Mouse (Mus musculus): ENCODE data around the gene Fgfrl1.

The Fgfrl1 gene

DNA sequence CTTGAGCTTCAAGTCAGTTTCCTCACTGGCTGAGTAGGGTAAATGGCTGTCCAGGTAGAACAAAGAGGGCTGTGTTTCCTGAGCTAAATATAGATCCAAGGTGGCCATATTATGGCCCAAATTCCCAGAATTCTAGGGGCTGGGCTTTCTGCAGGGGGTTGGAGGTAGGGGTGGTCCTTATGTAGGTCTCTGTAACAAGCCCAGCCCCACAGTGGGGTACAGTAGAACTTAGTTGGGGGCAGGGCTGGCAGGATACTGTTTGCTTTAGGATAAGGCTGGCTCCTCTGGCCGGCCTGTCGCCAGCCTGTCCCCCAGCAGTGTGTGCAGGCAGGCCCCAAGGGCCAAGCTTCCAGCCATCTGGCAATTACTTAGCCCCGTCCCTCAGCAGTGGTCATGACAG lies 8.2 kb downstream of the Fgfrl1 start:
- DNase-seq (ENCODE audit: low spot score in 2 of 2), result no peak

DNA sequence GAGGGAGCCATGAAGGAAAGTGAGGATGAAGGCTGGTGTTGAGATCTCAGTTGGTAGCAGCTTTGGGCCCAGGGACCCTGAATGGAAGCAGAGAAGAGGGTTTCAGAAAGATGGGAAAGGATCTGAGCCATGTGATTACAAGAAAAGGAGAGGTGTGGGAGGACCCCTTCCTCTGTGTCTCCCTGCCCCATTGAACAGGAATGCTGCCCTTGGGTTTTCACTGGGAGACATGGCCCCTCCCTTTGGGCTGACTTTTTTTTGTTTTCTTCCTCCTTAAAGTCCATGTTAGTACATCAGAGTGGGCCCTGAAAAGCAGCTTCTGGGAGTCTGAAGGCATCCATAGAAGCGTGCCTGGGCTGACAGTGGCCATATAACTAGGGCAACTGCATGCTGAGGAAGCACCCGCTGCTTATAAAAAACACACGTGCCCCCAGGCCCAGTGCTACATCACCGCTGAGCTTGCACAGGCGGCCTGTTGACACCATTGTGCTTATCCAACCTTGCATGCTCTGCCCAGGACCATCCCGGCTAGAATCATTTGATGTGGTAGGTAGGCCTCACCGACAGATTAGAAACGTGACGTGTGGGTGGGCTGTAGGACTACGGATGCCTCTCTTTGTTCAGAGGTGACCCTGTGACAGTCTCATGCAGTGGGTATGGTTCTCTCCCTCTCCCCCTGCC lies 9.3 kb downstream of the Fgfrl1 start:
- DNase-seq (ENCODE audit: low spot score in 2 of 2), result no peak

- no peak for DNase-seq (ENCODE audit: low spot score in 2 of 2)
Measured at GRCm38 (mm10) chr5:108703754-108704626, 11.8 kb downstream of the Fgfrl1 start.

GRCm38 (mm10) chr5:108707758-108708157 lies 15.6 kb downstream of the Fgfrl1 start:
- no peak for DNase-seq (ENCODE audit: low spot score in 2 of 2)

- DNase-seq (ENCODE audit: low spot score in 2 of 2), result no peak
Measured at GRCm38 (mm10) chr5:108708419-108708818, 16.2 kb downstream of the Fgfrl1 start.

DNA sequence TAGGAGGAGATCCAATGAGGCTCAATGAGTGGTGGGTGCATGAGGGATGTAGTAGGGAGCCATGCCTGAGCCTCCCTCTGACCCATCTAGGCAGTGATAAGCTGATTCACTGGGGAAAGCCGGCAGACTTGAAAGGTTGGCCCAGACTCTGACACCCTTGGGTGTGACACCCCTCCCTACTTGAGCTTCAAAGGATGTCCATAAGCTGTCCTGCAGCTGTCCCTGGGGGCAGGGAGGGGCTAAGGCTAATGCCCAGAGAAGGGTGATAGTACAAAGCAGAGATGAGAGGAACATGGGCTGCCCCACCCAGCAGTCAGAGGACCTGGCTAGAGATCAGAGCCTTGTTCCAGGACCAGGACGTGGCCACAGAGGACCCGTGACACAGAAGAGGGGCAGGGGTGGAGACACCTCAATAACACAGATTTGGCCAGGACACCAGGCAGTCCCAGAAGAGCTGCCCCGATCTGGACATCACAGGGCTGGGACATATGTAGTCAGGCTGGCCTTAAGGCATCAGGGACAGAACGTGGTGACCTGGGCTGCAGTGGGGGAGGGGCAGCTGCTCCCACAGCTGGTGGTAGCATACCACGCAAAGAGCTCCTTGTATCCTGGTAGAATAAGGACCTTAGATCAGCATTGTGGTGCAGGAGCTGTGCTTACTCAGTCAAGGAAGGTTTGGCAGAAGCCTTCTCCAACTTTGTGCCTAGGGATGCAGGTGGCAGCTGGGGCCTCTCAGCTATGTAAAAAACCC lies 17.0 kb downstream of the Fgfrl1 start:
- no peak for DNase-seq (ENCODE audit: low spot score in 2 of 2)

DNA sequence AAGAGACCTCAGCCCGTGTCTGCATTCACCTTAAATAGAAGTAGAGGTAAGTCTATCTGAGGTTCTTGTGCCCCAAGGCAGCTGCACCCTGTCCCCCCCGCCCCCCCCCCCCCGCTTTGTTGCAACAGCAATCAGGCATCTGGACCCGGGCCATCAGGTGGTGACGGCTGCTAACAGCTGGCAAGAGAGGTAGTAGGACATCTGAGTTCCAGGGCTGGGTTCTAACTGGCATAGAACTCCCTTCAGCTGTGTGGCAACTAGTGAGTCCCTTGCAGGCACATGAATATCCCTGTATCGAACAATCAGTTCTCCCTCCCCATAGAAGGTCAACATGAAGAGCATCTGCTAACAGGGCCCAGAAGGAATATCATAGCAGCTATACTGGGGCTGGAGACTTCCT lies 19.8 kb downstream of the Fgfrl1 start:
- DNase-seq (ENCODE audit: low spot score in 2 of 2), result no peak

- no peak for DNase-seq (ENCODE audit: low spot score in 2 of 2)
Measured at GRCm38 (mm10) chr5:108713096-108713495, 20.9 kb downstream of the Fgfrl1 start.

- DNase-seq (ENCODE audit: low spot score in 2 of 2), result no peak
Measured at GRCm38 (mm10) chr5:108713691-108714090, 21.5 kb downstream of the Fgfrl1 start.

DNA sequence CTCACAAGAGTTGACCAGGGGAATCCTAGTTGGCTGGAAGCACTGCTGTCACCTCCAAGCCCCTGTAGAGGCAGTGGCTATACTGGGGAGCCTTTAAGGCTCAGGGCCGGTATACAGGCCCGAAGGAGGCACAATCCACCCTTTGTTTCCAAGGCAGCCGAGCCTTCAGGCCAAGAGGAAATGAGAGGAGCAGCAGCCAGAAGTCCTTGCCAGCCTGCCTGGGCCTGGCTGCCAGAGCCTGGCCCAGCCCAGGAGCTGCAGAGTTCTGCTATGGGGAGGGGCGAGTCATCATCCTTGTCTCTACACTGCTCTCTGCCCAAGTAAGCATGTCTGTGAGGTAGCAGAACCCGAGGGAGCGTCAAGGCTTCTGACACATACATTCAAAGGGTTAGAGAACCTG lies 22.0 kb downstream of the Fgfrl1 start:
- DNase-seq (ENCODE audit: low spot score in 2 of 2), result no peak

DNA sequence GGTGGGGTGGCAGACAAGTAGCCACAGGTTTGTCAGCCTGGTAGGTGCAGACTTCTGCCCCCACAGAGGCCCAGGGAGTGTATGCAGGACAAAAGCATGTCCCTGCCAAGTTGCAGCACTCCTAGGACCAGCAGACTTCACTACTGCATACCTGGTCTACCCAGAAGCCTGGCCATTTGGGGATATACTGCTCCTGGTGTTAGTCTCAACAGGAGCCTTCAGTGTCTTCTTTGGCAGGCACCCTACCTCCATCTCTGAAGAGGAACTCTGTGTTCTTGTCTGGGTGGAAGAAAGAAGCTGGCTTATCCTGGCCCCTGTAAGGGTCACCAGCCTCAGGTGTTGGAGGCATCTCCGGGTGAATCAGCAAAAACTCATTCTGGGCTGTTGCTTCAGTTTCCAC lies 23.8 kb downstream of the Fgfrl1 start:
- DNase-seq (ENCODE audit: low spot score in 2 of 2), result no peak

- DNase-seq (ENCODE audit: low spot score in 2 of 2), result no peak
Measured at GRCm38 (mm10) chr5:108718051-108718450, 25.9 kb downstream of the Fgfrl1 start.

- DNase-seq (ENCODE audit: low spot score in 2 of 2), result no peak
Measured at GRCm38 (mm10) chr5:108719761-108720160, 27.6 kb downstream of the Fgfrl1 start.

DNA sequence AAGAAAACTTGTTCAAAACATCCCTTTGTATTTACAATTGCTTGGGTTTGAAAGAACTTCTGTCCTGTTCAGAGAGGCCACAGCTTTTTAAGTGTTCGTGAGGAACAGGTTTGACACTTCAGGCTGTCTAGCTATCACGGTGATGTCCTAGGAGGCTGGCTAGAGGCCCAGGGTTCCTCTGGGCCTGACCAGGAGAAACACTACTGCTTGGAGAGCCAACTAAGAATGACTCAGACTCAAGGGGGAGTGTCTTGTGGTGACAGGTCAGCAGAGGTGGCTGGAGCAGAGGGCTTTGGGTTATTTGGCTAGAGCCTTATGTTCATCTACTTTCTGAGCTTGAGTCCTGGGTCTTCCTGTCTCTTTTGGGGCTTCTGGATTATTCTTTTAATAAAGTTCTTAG lies 31.8 kb downstream of the Fgfrl1 start:
- no peak for DNase-seq (ENCODE audit: low spot score in 2 of 2)

DNA sequence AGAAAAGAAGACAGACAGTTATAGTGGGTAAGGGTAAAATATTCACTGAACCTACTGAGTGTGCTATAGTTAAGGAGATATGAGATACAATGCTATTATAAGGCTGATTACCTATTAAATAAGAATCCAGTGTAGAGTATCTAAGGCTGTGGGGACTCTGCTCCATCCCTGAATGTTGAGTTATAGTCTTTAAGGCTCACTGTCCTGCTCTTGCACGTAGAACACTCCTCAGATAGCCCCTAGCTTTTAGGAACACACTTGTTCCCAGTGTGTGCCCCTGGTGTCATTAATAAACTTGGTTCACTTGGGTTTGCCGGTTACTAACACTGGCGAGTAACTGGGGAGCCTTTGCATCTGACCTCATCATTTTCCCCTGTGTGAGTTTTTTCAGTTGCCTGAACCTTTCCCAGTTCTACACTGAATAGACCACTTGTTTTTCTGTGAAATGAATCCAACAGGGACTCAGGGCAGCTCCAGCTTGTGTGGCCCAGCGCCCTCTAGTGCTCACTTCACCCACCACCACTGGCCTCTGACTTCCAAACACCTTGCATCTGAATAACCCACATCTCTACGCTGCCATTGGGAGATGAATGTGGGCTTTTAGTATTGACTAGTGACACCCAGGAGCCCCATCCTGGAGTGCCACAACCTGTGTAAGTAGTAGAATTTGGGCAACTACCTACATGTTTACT lies 34.5 kb downstream of the Fgfrl1 start:
- peak; percentile 12 to 52 for DNase-seq (ENCODE audit: low spot score in 2 of 2)

- DNase-seq (ENCODE audit: low spot score in 2 of 2), result no peak
Measured at GRCm38 (mm10) chr5:108727425-108727824, 35.2 kb downstream of the Fgfrl1 start.

GRCm38 (mm10) chr5:108741844-108742243 lies 49.7 kb downstream of the Fgfrl1 start:
- no peak for DNase-seq (ENCODE audit: low spot score in 2 of 2)

- no peak for DNase-seq (ENCODE audit: low spot score in 2 of 2)
Measured at GRCm38 (mm10) chr5:108742596-108742995, 50.4 kb downstream of the Fgfrl1 start.

- no peak for DNase-seq (ENCODE audit: low spot score in 2 of 2)
Measured at GRCm38 (mm10) chr5:108743856-108744255, 51.7 kb downstream of the Fgfrl1 start.

- no peak for DNase-seq (ENCODE audit: low spot score in 2 of 2)
Measured at GRCm38 (mm10) chr5:108744629-108745028, 52.4 kb downstream of the Fgfrl1 start.

DNA sequence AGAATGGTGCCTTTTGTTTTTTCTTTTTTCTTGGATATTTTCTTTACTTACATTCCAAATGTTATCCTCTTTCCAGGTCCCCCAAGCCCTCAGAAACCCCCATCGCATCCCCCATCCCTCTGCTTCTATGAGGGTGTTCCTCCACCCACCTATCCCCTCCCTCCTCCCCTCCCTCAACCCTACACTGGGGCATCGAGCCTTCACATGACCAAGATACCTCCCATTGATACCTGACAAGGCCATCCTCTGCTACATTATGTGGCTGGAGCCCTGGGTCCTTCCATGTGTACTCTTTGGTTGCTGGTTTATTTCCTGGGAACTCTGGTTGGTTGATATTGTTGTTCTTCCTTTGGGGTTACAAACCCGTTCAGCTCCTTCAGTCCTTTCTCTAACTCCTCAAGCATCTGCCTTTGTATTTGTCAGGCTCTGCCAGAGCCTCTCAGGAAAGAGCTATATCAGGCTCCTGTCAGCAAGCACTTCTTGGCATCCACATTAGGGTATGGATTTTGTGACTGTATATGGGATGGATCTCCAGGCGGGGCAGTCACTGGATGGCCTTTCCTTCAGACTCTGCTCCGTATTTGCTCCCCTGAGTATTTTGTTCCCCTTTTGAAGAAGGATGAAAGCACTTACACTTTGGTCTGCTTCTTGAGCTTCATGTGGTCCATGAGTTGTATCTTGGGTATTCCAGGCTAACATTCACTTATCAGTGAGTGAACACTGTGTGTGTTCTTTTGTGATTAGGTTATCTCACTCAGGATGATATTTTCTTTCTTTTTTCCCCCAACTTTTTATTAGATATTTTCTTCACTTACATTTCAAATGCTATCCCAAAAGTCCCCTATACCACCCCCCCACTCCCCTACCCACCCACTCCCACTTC lies 58.4 kb downstream of the Fgfrl1 start:
- no peak for DNase-seq (ENCODE audit: low spot score in 2 of 2)
